11 mouse cellular contexts compared by ENCODE assay signal in the genomic region with DNA sequence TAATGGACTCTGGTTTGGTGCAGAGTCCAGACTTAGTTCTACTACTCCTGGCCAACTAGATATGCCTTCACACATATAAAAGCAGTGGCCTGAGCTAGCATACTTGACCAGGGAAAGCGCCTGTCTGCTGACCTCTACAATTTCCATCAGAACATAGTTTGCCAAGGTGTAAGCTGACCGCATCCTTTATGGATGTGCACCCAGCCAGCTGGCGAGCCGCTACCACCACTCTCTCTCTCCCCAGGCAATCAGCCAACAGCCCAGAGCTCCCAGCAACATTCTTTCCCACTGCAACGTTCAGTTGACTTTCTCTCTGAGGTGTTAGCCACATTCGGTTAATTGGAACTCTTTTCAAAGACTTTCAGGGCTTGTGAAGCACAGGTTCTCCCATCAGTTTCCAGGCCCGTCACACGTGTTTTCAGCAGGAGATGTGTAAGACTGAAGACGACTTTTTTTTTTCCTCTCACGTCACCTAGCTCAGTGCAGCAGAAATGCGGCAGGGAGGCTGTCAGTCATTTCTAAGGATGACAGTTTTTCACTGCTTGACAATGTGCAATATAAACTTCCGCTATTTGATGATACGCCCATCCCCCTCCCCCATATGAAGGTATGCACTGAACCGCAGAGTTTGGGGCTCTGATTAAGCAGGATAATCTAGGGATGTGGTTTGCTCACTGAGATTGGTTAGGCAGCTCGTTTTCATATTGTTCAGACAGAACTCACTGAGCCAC.
DNase-seq lines count a peak whose midpoint lies in the region; ATAC-seq and TF ChIP-seq lines count a peak whose summit lies in the region.
"Had no signal": no experiment of that assay in that cellular context is flagged by ENCODE, and none has a peak within 500 bp of the region (broad histone marks: within the 10 kb centered on the region; RNA-seq: fewer than 3 reads in every experiment).

No protein-coding gene starts in this region.

- no peaks in the 10 kb centered on the region for H3K27me3 ChIP-seq in limb, embryonic 14.5 days (ENCODE audit: control insufficient read depth, insufficient read depth, low read length)
- peaks cover 15% of the 10 kb centered on the region; the same call in 1 of the 2 replicates for H3K27me3 ChIP-seq in limb, embryonic 10.5 days (ENCODE audit: low read depth, poor library complexity, severe bottlenecking)
- H3K27me3 ChIP-seq in lung, postnatal 0 days (replicated peaks; ENCODE audit: insufficient read depth, low read length), result no peaks in the 10 kb centered on the region
- H3K27me3 ChIP-seq: liver, embryonic 15.5 days; neural tube, embryonic 12.5 days had no signal

- TF ChIP-seq CTCF in lung, postnatal 0 days (IDR thresholded peaks at IDR 0.05), result no peak

- DNase-seq in cerebellum, postnatal 25 days, result peak; percentile 32 to 60
- no peak for DNase-seq in cerebellum, adult 8-10 months
- peak; percentile 61 for DNase-seq in limb, embryonic 14.5 days (ENCODE audit: low spot score)
- DNase-seq in limb, embryonic 10.5 days (ENCODE audit: low spot score), result no peak
- DNase-seq in fibroblast of lung, adult 2 months (ENCODE audit: low read depth), result peak; percentile 92
- peak; percentile 41 for DNase-seq in lung, postnatal 0 days (ENCODE audit: low spot score)
- no peak for DNase-seq in yolk sac, embryonic 10.5 days (ENCODE audit: low spot score)
- DNase-seq in spleen, postnatal 36 days (ENCODE audit: low spot score in 2 of 2), result no peak
- DNase-seq: adrenal gland, adult 8-10 months had no signal

- no peak for TF ChIP-seq POLR2A in limb, embryonic 14.5 days (IDR thresholded peaks at IDR 0.05; ENCODE audit: borderline replicate concordance, extremely low read depth, insufficient read depth, insufficient read length)

- no peaks in the 10 kb centered on the region for H3K9me3 ChIP-seq in limb, embryonic 14.5 days (ENCODE audit: control insufficient read depth, low read length)
- H3K9me3 ChIP-seq in limb, embryonic 10.5 days (replicated peaks), result no peaks in the 10 kb centered on the region
- no peaks in the 10 kb centered on the region for H3K9me3 ChIP-seq in lung, postnatal 0 days (ENCODE audit: low read length)
- H3K9me3 ChIP-seq: liver, embryonic 15.5 days; neural tube, embryonic 12.5 days had no signal

- H3K4me2 ChIP-seq in limb, embryonic 14.5 days (replicated peaks; ENCODE audit: low read depth, low read length, severe bottlenecking), result no peak overlapping the region
- peak overlapping the region; percentile 14; the same call in 1 of the 2 replicates for H3K4me2 ChIP-seq in lung, postnatal 0 days (replicated peaks; ENCODE audit: low read depth, low read length)
- H3K4me2 ChIP-seq: liver, embryonic 15.5 days; neural tube, embryonic 12.5 days had no signal

- 41% methylated on average over 15 of the region's 15 CpGs for WGBS in limb, embryonic 14.5 days
- 69% methylated on average over 15 of the region's 15 CpGs for WGBS in limb, embryonic 10.5 days
- WGBS in lung, postnatal 0 days, result 43% methylated on average over 15 of the region's 15 CpGs

- no peak overlapping the region for H3K27ac ChIP-seq in limb, embryonic 14.5 days (replicated peaks; ENCODE audit: low read depth, low read length)
- H3K27ac ChIP-seq in limb, embryonic 10.5 days, result no peak overlapping the region
- H3K27ac ChIP-seq in lung, postnatal 0 days (ENCODE audit: low read length), result no peak overlapping the region
- H3K27ac ChIP-seq: liver, embryonic 15.5 days; neural tube, embryonic 12.5 days had no signal

- no peaks in the 10 kb centered on the region for H3K36me3 ChIP-seq in limb, embryonic 14.5 days (ENCODE audit: control insufficient read depth, insufficient read depth, low read length)
- H3K36me3 ChIP-seq in limb, embryonic 10.5 days, result no peaks in the 10 kb centered on the region
- H3K36me3 ChIP-seq in lung, postnatal 0 days (ENCODE audit: insufficient read depth, low read length), result no peaks in the 10 kb centered on the region
- H3K36me3 ChIP-seq: liver, embryonic 15.5 days; neural tube, embryonic 12.5 days had no signal

- ATAC-seq in limb, embryonic 14.5 days (ENCODE audit: low FRiP score, low read depth), result no peak
- ATAC-seq in lung, postnatal 0 days, result no peak

- H3K4me3 ChIP-seq in limb, embryonic 14.5 days (replicated peaks; ENCODE audit: low read length), result no peak overlapping the region
- H3K4me3 ChIP-seq in limb, embryonic 10.5 days, result no peak overlapping the region
- H3K4me3 ChIP-seq in lung, postnatal 0 days (ENCODE audit: low read depth, low read length), result no peak overlapping the region
- H3K4me3 ChIP-seq: liver, embryonic 15.5 days; neural tube, embryonic 12.5 days had no signal

- H3K4me1 ChIP-seq in limb, embryonic 14.5 days (ENCODE audit: control insufficient read depth, insufficient read depth, low read length), result peaks cover 8% of the 10 kb centered on the region; the same call in 1 of the 2 replicates
- peaks cover 22% of the 10 kb centered on the region for H3K4me1 ChIP-seq in limb, embryonic 10.5 days
- H3K4me1 ChIP-seq in lung, postnatal 0 days (ENCODE audit: insufficient read depth, low read depth, low read length), result no peaks in the 10 kb centered on the region
- H3K4me1 ChIP-seq: liver, embryonic 15.5 days had no signal

- no peak overlapping the region for H3K9ac ChIP-seq in limb, embryonic 14.5 days (ENCODE audit: low read depth, low read length, severe bottlenecking)
- no peak overlapping the region for H3K9ac ChIP-seq in lung, postnatal 0 days (replicated peaks; ENCODE audit: low read depth)
- H3K9ac ChIP-seq: liver, embryonic 15.5 days; neural tube, embryonic 12.5 days had no signal

- TF ChIP-seq EP300 in lung, postnatal 0 days (IDR thresholded peaks at IDR 0.05), result no peak

Comparison
In these comparisons a context has a peak if more than half of its experiments do, and no peak if none do; other contexts are left out.
1. DNase-seq: peak in cerebellum, postnatal 25 days (2 of 2), limb, embryonic 14.5 days (single experiment), fibroblast of lung, adult 2 months (single experiment) and lung, postnatal 0 days (single experiment); none in cerebellum, adult 8-10 months (single experiment), limb, embryonic 10.5 days (single experiment), yolk sac, embryonic 10.5 days (single experiment) and spleen, postnatal 36 days (0 of 2).